Mouse (Mus musculus) ES-E14 (cell line): ENCODE results near the gene Pitpnm2. TPM values are rescaled to one million over a fixed set of nuclear protein-coding genes. Genes with fewer than 3 reads are reported as not detected.

Source experiments
- DNase-seq: peaks from one replicate; pipeline ENCODE4 v3.0.0-alpha.2; 2013; ENCODE audit warnings: low read depth, low spot score
- H3K27ac ChIP-seq: 2 replicates; pipeline ENCODE4 v1.5.1; 2012; ENCODE audit warnings: low read depth, mild to moderate bottlenecking, low read length, moderate library complexity, mixed read lengths; ENCODE audit not compliant: poor library complexity, insufficient read depth, severe bottlenecking
- H3K36me3 ChIP-seq: 2 replicates; pipeline ENCODE4 v1.6.1; 2012; ENCODE audit warnings: mild to moderate bottlenecking, low read length, moderate library complexity, mixed read lengths; ENCODE audit not compliant: control insufficient read depth, poor library complexity, insufficient read depth, severe bottlenecking
- H3K4me1 ChIP-seq, 2 experiments: fragments of 150-350 bp in 1 of 2; sonication (generic) in 1 of 2; 2 replicates each; pipeline ENCODE4 v1.6.1; 2012; ENCODE audit warnings: low read length in 2 of 2, mild to moderate bottlenecking in 1 of 2, mixed read lengths in 1 of 2; ENCODE audit not compliant: control insufficient read depth in 2 of 2, insufficient read depth in 2 of 2, poor library complexity in 1 of 2
- H3K4me3 ChIP-seq, 2 experiments: fragments of 150-350 bp in 1 of 2; sonication (generic) in 1 of 2; 2 replicates each; pipeline ENCODE4 v1.5.1; 2012; ENCODE audit warnings: low read length in 2 of 2, low read depth in 1 of 2, mild to moderate bottlenecking in 1 of 2, mixed read lengths in 1 of 2; ENCODE audit not compliant: insufficient read depth in 1 of 2, poor library complexity in 1 of 2, severe bottlenecking in 1 of 2
- H3K9ac ChIP-seq: 2 replicates; pipeline ENCODE4 v1.6.1; 2012; ENCODE audit warnings: low read depth, mild to moderate bottlenecking, low read length, mixed read lengths; ENCODE audit not compliant: poor library complexity, insufficient read depth, severe bottlenecking
- H3K9me3 ChIP-seq: fragments of 150-350 bp; sonication (generic); 2 replicates; pipeline ENCODE4 v1.6.1; 2012; ENCODE audit warnings: low read depth, mild to moderate bottlenecking, low read length; ENCODE audit not compliant: control insufficient read depth, insufficient read depth
- CHD2 ChIP-seq: IDR thresholded peaks from 2 replicates; pipeline ENCODE4 v1.6.1; 2014; ENCODE audit warnings: mild to moderate bottlenecking, low read depth, low read length, inconsistent platforms
- HCFC1 ChIP-seq: IDR thresholded peaks from 2 replicates; pipeline ENCODE4 v1.6.1; 2012; ENCODE audit warnings: low read length, inconsistent platforms, borderline replicate concordance; ENCODE audit not compliant: insufficient read depth
- MAFK ChIP-seq: IDR thresholded peaks from 2 replicates; pipeline ENCODE4 v1.6.1; 2014; ENCODE audit warnings: mild to moderate bottlenecking, low read depth, low read length, inconsistent platforms; ENCODE audit not compliant: insufficient read depth
- ZC3H11A ChIP-seq: IDR thresholded peaks from 2 replicates; pipeline ENCODE4 v1.6.1; 2012; ENCODE audit warnings: low read depth, mild to moderate bottlenecking, inconsistent platforms, low read length, borderline replicate concordance
- ZNF384 ChIP-seq: IDR thresholded peaks from 2 replicates; pipeline ENCODE4 v1.6.1; 2012; ENCODE audit warnings: low read depth, low read length, inconsistent platforms
- in situ Hi-C, 2 experiments: fragments of 600-800 bp; cut with MboI; formaldehyde crosslinking; loops; one replicate each; pipeline ENCODE4 v1.15.1; 2025; ENCODE audit warnings: low sequenced_read_pairs in 2 of 2, inconsistent platforms in 1 of 2; ENCODE audit not compliant: unreplicated experiment in 2 of 2
- total RNA-seq: library from RNA; depleted of rRNA; stranded (reverse); fragments of 300-350 nt; gene quantifications from 2 replicates; pipeline ENCODE4 v1.2.3, GENCODE M21; 2012

The Pitpnm2 gene
- total RNA-seq, 1 experiment: 6.6 TPM

GRCm38 (mm10) chr5:124115990-124116845, 133.3 kb downstream of the Pitpnm2 start, which contains the start of gene Arl6ip4:
TSS of gene Arl6ip4 (plus strand) at chr5:124116089.
- peaks cover 18% of the 10 kb centered on the region for H3K36me3 ChIP-seq
- peaks cover 0 to 19% of the 10 kb centered on the region in 2 experiments; a peak in 2 of 4 replicates for H3K4me1 ChIP-seq
- H3K9ac ChIP-seq: peak within 1 kb of the TSS; percentile 100
- no peaks in the 10 kb centered on the region; the same call in 1 of the 2 replicates for H3K9me3 ChIP-seq
- no peak for DNase-seq
- in situ Hi-C loops: no loop called here
- TF ChIP-seq HCFC1 (peak; percentile 87), MAFK (no peak), ZNF384 (no peak)
- H3K4me3 ChIP-seq: peak within 1 kb of the TSS; percentile 97 to 100
- peak within 1 kb of the TSS; percentile 59; the same call in 1 of the 2 replicates for H3K27ac ChIP-seq

GRCm38 (mm10) chr5:124115531-124115930, 134.0 kb downstream of the Pitpnm2 start:
- no peak for DNase-seq
- H3K36me3 ChIP-seq: peaks cover 18% of the 10 kb centered on the region
- in situ Hi-C loops: no loop called here
- H3K27ac ChIP-seq: no peak overlapping the region
- H3K9me3 ChIP-seq: no peaks in the 10 kb centered on the region; the same call in 1 of the 2 replicates
- TF ChIP-seq HCFC1 (no peak), CHD2 (no peak), MAFK (no peak), ZC3H11A (no peak), ZNF384 (no peak)
- H3K4me1 ChIP-seq: peaks cover 0 to 17% of the 10 kb centered on the region in 2 experiments; a peak in 2 of 4 replicates
- H3K9ac ChIP-seq: peak overlapping the region; percentile 100; the same call in 1 of the 2 replicates
- peak overlapping the region; percentile 97 to 100; a peak in 3 of 4 replicates for H3K4me3 ChIP-seq

DNA sequence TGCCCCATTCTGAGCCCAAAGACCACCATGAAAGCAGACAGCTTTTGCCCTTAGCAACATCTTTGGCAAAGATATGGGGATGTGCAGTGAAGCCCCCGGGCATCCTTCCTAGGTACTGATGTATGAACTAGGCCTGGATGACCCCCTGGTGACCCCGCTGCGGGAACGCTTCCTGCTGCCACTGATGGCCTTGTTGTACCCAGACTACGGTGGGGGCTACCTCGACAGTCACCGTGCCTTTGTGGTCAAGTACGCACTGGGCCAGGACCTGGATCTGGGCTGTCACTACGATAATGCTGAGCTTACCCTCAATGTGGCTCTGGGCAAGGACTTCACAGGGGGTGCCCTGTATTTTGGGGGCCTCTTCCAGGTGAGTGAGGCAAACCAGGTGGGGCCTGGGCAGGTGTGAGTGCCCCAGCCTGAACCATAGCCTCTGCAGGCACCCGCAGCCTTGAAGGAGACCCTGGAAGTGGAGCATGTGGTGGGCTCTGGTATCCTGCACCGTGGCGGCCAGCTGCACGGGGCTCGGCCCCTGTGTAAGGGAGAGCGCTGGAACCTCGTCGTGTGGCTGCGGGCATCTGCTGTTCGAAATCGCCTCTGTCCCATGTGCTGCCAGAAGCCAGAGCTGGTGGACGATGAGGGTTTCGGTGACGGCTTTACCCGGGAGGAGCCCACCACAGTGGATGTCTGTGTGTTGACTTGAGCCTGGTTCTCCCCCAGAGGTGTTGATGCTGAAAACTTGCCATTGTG, 135.1 kb downstream of the Pitpnm2 start:
- no peaks in the 10 kb centered on the region; the same call in 1 of the 2 replicates for H3K9me3 ChIP-seq
- H3K4me1 ChIP-seq: peaks cover 0 to 11% of the 10 kb centered on the region in 2 experiments; a peak in 1 of 4 replicates
- H3K27ac ChIP-seq: no peak overlapping the region
- no peak for DNase-seq
- no peak overlapping the region for H3K9ac ChIP-seq
- TF ChIP-seq HCFC1 (no peak), ZNF384 (no peak), ZC3H11A (no peak), MAFK (no peak), CHD2 (no peak)
- no peak overlapping the region for H3K4me3 ChIP-seq
- in situ Hi-C loops: no loop called here
- H3K36me3 ChIP-seq: peaks cover 15% of the 10 kb centered on the region

- in situ Hi-C loops: no loop called here
- TF ChIP-seq ZNF384 (no peak), MAFK (no peak)
- no peaks in the 10 kb centered on the region; the same call in 1 of the 2 replicates for H3K9me3 ChIP-seq
- H3K4me1 ChIP-seq: peaks cover 0 to 5% of the 10 kb centered on the region in 2 experiments; a peak in 1 of 4 replicates
- H3K27ac ChIP-seq: no peak overlapping the region
- peak overlapping the region; percentile 70 to 85; a peak in 2 of 4 replicates for H3K4me3 ChIP-seq
- no peak for DNase-seq
- H3K9ac ChIP-seq: no peak overlapping the region
- H3K36me3 ChIP-seq: peaks cover 7% of the 10 kb centered on the region; the same call in 1 of the 2 replicates
Observed at GRCm38 (mm10) chr5:124113030-124113429, 136.5 kb downstream of the Pitpnm2 start.
